Mouse (Mus musculus) megakaryocyte, embryonic 14.5 days (primary cell): ENCODE measurements around the gene Cd164l2. TPM values are rescaled to one million over a fixed set of nuclear protein-coding genes. Genes with fewer than 3 reads are reported as not detected.

Experiments used
- H3K27me3 ChIP-seq: replicated peaks from 2 replicates; pipeline ENCODE3; 2012; ENCODE audit warnings: inconsistent platforms
- H3K36me3 ChIP-seq: replicated peaks from 2 replicates; pipeline ENCODE3; 2012; ENCODE audit warnings: low read length, inconsistent platforms, mixed read lengths
- H3K4me1 ChIP-seq: 2 replicates; pipeline ENCODE4 v1.6.1; 2012; ENCODE audit warnings: inconsistent platforms
- H3K4me3 ChIP-seq: replicated peaks from 2 replicates; pipeline ENCODE3; 2012; ENCODE audit warnings: moderate library complexity, mild to moderate bottlenecking, inconsistent platforms
- H3K9me3 ChIP-seq: 2 replicates; pipeline ENCODE4 v1.6.1; 2012; ENCODE audit warnings: inconsistent platforms
- FLI1 ChIP-seq: IDR thresholded peaks from 2 replicates; pipeline ENCODE4 v1.6.1; 2012; ENCODE audit warnings: low read length, inconsistent platforms, mixed read lengths
- GATA1 ChIP-seq: IDR thresholded peaks from 3 replicates; pipeline ENCODE4 v1.6.1; 2012; ENCODE audit warnings: mixed read lengths, low read length, inconsistent platforms, borderline replicate concordance
- polyA plus RNA-seq: library from polyadenylated mRNA; stranded (reverse); fragments of >175 nt; gene quantifications from 2 replicates; pipeline ENCODE4 v1.2.3, GENCODE M21; 2012; ENCODE audit warnings: low replicate concordance; ENCODE audit not compliant: insufficient read depth

Gene Cd164l2
- polyA plus RNA-seq, 1 experiment: 1.7 TPM

GRCm38 (mm10) chr4:133194482-133194881 is 17.4 kb upstream of the Cd164l2 start:
- no peaks in the 10 kb centered on the region for H3K9me3 ChIP-seq
- no peaks in the 10 kb centered on the region for H3K27me3 ChIP-seq
- TF ChIP-seq GATA1 (no peak), FLI1 (no peak)
- H3K36me3 ChIP-seq: peaks cover 100% of the 10 kb centered on the region
- peaks cover 15% of the 10 kb centered on the region; the same call in 1 of the 2 replicates for H3K4me1 ChIP-seq
- H3K4me3 ChIP-seq: no peak overlapping the region

GRCm38 (mm10) chr4:133195014-133195413 is 16.9 kb upstream of the Cd164l2 start:
- H3K4me1 ChIP-seq: peaks cover 19% of the 10 kb centered on the region; the same call in 1 of the 2 replicates
- H3K4me3 ChIP-seq: no peak overlapping the region
- H3K36me3 ChIP-seq: peaks cover 100% of the 10 kb centered on the region
- no peaks in the 10 kb centered on the region for H3K9me3 ChIP-seq
- TF ChIP-seq FLI1: no peak
- TF ChIP-seq GATA1: no peak
- H3K27me3 ChIP-seq: no peaks in the 10 kb centered on the region

DNA sequence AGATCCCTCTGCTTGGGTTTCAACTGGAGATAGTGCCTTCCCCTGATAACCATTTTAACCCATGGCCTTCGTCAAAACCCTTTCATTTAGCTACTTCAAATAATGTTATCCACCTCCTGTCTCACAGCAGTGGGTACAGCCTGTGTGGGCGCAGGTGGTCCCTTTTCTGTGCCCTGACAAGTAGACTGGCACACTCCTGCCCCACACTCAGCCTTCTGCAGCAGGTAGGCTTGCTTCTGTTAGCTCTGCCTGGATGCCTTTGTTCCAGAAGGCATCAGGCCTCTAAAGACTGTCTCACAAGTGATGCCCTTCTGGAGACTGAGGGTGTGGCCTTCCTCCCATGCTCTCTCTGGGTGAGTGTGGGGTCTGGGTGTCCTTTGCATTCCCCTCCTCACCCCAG is 15.8 kb upstream of the Cd164l2 start:
- Histone ChIP-seq H3K27me3 (no peaks in the 10 kb centered on the region), H3K9me3 (no peaks in the 10 kb centered on the region), H3K4me1 (peaks cover 29% of the 10 kb centered on the region), H3K4me3 (no peak overlapping the region), H3K36me3 (peaks cover 100% of the 10 kb centered on the region)
- TF ChIP-seq GATA1 (no peak), FLI1 (no peak)

- peaks cover 37% of the 10 kb centered on the region for H3K4me1 ChIP-seq
Observed at GRCm38 (mm10) chr4:133196852-133197251, 15.1 kb upstream of the Cd164l2 start.

GRCm38 (mm10) chr4:133197355-133197754 is 14.6 kb upstream of the Cd164l2 start:
- TF ChIP-seq FLI1 (no peak), GATA1 (no peak)
- Histone ChIP-seq H3K4me1 (peaks cover 37% of the 10 kb centered on the region), H3K36me3 (peaks cover 90% of the 10 kb centered on the region)

More at GRCm38 (mm10) chr4:133196852-133197251, 15.1 kb upstream of the Cd164l2 start:
- peaks cover 95% of the 10 kb centered on the region for H3K36me3 ChIP-seq
- H3K4me3 ChIP-seq: no peak overlapping the region
- no peaks in the 10 kb centered on the region for H3K9me3 ChIP-seq
- TF ChIP-seq FLI1: no peak
- no peak for TF ChIP-seq GATA1
- H3K27me3 ChIP-seq: no peaks in the 10 kb centered on the region

GRCm38 (mm10) chr4:133197801-133198286 is 14.1 kb upstream of the Cd164l2 start:
- Histone ChIP-seq H3K36me3 (peaks cover 85% of the 10 kb centered on the region), H3K4me3 (no peak overlapping the region), H3K4me1 (peaks cover 37% of the 10 kb centered on the region), H3K27me3 (no peaks in the 10 kb centered on the region), H3K9me3 (no peaks in the 10 kb centered on the region)
- no peak for TF ChIP-seq FLI1

More at GRCm38 (mm10) chr4:133197355-133197754, 14.6 kb upstream of the Cd164l2 start:
- H3K9me3 ChIP-seq: no peaks in the 10 kb centered on the region
- no peak overlapping the region for H3K4me3 ChIP-seq
- H3K27me3 ChIP-seq: no peaks in the 10 kb centered on the region

DNA sequence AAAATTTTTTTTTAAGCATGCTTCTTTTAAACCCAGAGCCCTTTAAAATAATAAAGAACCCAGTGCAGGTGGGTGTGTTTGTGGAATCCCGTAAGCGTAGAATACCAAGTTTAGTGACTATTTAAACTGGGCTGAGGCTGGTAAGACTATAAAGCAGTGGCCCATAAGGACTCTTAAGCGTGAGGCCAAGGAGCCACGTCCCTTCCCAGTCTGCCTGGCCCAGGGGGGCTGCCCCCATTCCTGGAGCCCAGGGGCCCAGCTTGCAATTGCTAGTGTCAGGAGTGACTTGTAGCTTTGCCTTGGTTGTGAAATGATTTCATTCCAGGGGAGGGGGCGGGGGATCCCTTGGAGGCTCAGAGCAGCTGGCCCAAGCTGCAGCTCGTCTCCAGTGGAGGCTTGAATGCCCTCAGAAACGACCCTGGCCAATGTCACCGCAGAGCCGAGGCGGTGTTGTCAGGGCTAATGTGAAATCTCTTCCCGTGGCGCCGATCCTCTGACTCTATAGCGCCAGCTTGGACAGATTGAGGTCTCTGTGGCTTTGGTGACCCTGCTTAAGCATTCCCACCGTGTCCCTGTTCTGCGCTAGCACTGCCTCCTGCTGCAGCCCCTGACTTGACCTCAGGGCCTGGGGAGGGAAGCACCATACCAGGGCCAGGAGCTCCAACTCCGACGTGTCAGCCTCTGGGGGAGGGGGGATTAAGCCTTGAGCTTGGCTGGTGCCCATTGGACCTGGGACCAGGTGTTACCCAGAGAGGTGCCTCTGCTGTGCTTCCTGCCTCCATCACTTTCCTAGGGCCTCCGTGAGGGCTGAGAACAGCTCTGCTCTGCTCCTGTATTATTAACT is 13.4 kb upstream of the Cd164l2 start:
- peaks cover 37% of the 10 kb centered on the region for H3K4me1 ChIP-seq
- H3K36me3 ChIP-seq: peaks cover 78% of the 10 kb centered on the region
- TF ChIP-seq GATA1: no peak
- no peak for TF ChIP-seq FLI1

GRCm38 (mm10) chr4:133199743-133200142 is 12.2 kb upstream of the Cd164l2 start:
- no peaks in the 10 kb centered on the region for H3K9me3 ChIP-seq
- H3K27me3 ChIP-seq: no peaks in the 10 kb centered on the region
- peaks cover 33% of the 10 kb centered on the region for H3K4me1 ChIP-seq
- TF ChIP-seq GATA1 (no peak), FLI1 (no peak)
- H3K4me3 ChIP-seq: no peak overlapping the region
- peaks cover 66% of the 10 kb centered on the region for H3K36me3 ChIP-seq

More for the DNA sequence above, 13.4 kb upstream of the Cd164l2 start:
- H3K27me3 ChIP-seq: no peaks in the 10 kb centered on the region
- no peaks in the 10 kb centered on the region for H3K9me3 ChIP-seq
- no peak overlapping the region for H3K4me3 ChIP-seq

- Histone ChIP-seq H3K9me3 (no peaks in the 10 kb centered on the region), H3K4me1 (peaks cover 32% of the 10 kb centered on the region), H3K36me3 (peaks cover 60% of the 10 kb centered on the region), H3K27me3 (no peaks in the 10 kb centered on the region), H3K4me3 (no peak overlapping the region)
- no peak for TF ChIP-seq GATA1
- TF ChIP-seq FLI1: no peak
Observed at GRCm38 (mm10) chr4:133200343-133200742, 11.6 kb upstream of the Cd164l2 start.
